Mouse (Mus musculus): ENCODE measurements around the gene Tmub1. TPM values are rescaled to one million over a fixed set of nuclear protein-coding genes. Genes with fewer than 3 reads are reported as not detected.
"Not testable (repeated sequence)": the region's sequence is repeated elsewhere in the genome, so short reads cannot be mapped to it uniquely, and the experiment has no call there.

Tmub1 gene
- total RNA-seq, 2 experiments from 2014 or later = 9.2 to 10.9 TPM

DNA sequence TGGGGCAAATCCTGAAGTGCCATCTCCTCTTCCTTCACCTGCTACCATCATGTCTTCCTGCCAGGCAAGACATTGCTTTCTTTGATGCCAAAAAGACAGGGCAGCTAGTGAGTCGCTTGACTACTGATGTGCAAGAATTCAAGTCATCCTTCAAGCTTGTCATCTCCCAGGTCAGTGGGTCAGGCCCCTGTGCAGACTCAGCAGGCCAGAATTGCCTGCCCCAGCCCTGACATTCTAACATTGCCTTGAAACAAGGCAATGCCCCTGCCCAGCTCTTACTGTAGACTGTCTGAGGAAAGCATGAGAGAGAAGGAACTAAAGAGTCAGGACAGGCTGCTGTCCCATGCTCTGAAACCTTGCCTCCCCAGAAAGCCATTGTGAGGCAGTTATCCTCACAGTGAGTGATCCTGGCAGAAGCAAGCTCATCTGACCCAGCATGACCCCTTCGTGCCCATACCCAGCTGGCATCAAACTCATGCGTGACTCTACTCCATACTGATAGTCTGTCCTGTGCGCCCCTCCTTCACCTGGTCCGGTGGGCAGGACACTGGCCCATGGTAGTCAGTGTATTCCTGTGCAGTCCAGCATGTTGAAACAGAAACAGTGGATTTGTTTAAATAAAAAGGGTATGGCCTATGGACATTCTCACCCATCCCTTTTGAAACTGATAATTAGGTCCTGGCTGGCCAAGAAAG lies 46.6 kb downstream of the Tmub1 start:
- no peak for DNase-seq
- intact Hi-C loops (cut with DNase I) = no loop called here

DNA sequence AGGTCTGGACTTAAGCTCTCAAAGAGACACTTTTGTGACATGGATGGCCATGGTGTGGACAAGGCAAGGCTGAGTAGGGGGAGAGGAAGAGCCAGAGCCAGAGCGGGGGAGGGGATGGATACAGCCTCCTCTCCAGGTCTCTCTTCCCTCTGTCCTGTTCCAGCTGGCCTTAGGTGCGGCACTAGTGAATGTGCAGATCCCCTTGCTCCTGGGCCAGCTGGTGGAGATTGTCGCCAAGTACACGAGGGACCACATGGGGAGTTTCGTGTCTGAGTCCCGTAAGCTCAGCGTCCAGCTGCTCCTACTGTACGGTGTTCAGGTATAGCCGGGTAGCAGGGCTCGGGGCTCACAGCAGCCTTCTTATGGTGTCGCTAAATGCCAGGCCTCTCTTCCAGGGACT lies 47.3 kb downstream of the Tmub1 start:
- intact Hi-C loops (cut with DNase I) = no loop called here

DNA sequence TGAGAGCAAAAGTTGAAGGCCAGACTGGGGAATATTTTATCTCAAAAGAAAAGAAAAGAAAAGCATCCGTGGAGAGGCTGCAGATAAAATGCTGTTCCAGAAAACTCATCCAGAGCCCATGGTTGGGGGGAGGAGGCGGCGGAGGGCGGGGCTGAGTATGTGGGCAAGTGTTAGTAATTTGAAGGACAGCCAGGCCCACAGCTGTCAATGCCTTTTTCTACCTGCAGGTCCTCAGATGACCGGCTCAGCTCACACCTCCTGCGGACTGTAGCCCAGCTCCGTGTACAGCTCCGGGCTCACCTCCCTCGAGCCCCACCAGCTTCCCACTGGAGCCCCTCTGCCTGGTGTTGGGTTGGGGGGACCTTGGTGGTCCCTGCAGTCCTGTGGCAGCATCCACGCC lies 48.0 kb downstream of the Tmub1 start:
- intact Hi-C loops (cut with DNase I) = loop anchor here (2.0 kb wide), 1 partner anchor 23 kb away; the partner anchor contains the start of genes Cdk5 and Slc4a2
- DNase-seq = no peak

More for the DNA sequence above, 47.3 kb downstream of the Tmub1 start:
- no peak for DNase-seq

DNA sequence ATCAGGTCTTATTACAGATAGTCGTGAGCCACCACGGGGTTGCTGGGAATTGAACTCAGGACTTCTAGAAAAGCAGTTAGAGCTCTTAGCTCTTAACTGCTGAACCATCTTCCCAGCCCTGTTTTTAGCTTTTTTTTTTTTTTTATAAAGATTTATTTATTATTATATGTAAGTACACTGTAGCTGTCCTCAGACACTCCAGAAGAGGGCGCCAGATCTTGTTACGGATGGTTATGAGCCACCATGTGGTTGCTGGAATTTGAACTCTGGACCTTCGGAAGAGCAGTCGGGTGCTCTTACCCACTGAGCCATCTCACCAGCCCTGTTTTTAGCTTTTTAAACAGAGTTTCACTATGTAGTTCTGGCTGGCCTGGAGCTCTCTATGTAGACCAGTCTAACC lies 51.4 kb downstream of the Tmub1 start:
- intact Hi-C loops (cut with DNase I); DNase-seq: not testable (repeated sequence)

Other genes with a start within 250 kb of the Tmub1 start
- 10 to 100 TPM; 75.5 to 85.8 TPM for gene Kcnh2, start 96.2 kb downstream of the Tmub1 start, total RNA-seq (2021)
- 10 to 100 TPM; 34.5 to 35.6 TPM for gene Nos3, start 83.0 kb downstream of the Tmub1 start, total RNA-seq (2021)
- gene Atg9b, start 55.7 kb downstream of the Tmub1 start, total RNA-seq (2021) = under 1 TPM; 0.41 to 0.45 TPM
- gene Abcb8, start 54.2 kb downstream of the Tmub1 start, total RNA-seq (2021) = 10 to 100 TPM; 81.9 to 87.0 TPM
- under 1 TPM in 1 of 2 experiments, not detected in 1; 0.39 TPM for gene Asic3, start 34.5 kb downstream of the Tmub1 start, total RNA-seq (2021)
- gene Cdk5, start 24.3 kb downstream of the Tmub1 start, total RNA-seq (2021) = 10 to 100 TPM; 22.5 to 23.4 TPM
- 10 to 100 TPM; 41.3 to 51.5 TPM for gene Slc4a2, start 24.0 kb downstream of the Tmub1 start, total RNA-seq (2021)
- gene Fastk, start 2.6 kb downstream of the Tmub1 start, total RNA-seq (2021) = 100 to 1,000 TPM; 239 to 243 TPM
- 10 to 100 TPM; 71.0 to 72.2 TPM for gene Agap3, start 4.3 kb upstream of the Tmub1 start, total RNA-seq (2021)
- not detected for gene Gbx1, start 79.3 kb upstream of the Tmub1 start, total RNA-seq (2021)
- 10 to 100 TPM; 70.2 to 72.5 TPM for gene Asb10, start 93.1 kb upstream of the Tmub1 start, total RNA-seq (2021)
- gene 4931409K22Rik, start 109.0 kb upstream of the Tmub1 start, total RNA-seq (2021) = not detected
- 10 to 100 TPM; 44.0 to 45.7 TPM for gene Abcf2, start 129.6 kb upstream of the Tmub1 start, total RNA-seq (2021)
- gene Chpf2, start 138.9 kb upstream of the Tmub1 start, total RNA-seq (2021) = 10 to 100 TPM; 12.4 to 14.3 TPM
- gene Smarcd3, start 176.6 kb upstream of the Tmub1 start, total RNA-seq (2021) = 10 to 100 TPM; 59.2 to 60.7 TPM
- 10 to 100 TPM; 28.5 to 31.1 TPM for gene Nub1, start 237.7 kb upstream of the Tmub1 start, total RNA-seq (2021)